Mouse (Mus musculus) adrenal gland, postnatal 25 days (tissue): ENCODE data around the gene Dusp11. TPM values are rescaled to one million over a fixed set of nuclear protein-coding genes. Genes with fewer than 3 reads are reported as not detected.
A peak's percentile ranks its signal among the peaks of the same experiment; 100 is the strongest.
"Not testable (repeated sequence)": the region's sequence is repeated elsewhere in the genome, so short reads cannot be mapped to it uniquely, and the experiment has no call there.

Experiments used
- DNase-seq: peaks from one replicate; pipeline ENCODE4 v3.0.0; 2021; ENCODE audit warnings: mixed read lengths
- total RNA-seq: library from RNA; stranded (reverse); gene quantifications from 2 replicates; pipeline ENCODE4 v1.2.3, GENCODE M21; 2021

Gene Dusp11
- total RNA-seq, 1 experiment from 2014 or later = 170 TPM

- peak; percentile 82 for DNase-seq
These were observed 24.7 kb downstream of the Dusp11 start for GRCm38 (mm10) chr6:85936508-85937465.

DNA sequence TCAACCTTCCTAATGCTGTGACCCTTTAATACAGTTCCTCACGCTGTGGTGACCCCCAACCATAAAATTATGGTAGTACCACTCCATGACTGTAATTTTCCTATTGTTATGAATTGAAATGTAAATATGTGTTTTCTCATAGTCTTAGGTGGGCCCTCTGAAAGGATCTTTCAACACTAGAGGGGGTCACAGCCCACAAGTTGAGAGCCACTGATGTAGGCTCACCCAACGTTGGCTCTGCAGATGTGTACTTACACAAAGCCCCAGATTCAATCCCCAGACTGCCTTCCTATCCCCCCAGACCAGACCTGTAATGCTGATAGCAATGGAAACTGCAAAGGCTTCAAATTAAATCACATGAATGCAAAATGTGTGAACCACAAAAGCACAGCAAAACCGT is 25.8 kb downstream of the Dusp11 start:
- DNase-seq = no peak

- DNase-seq = no peak
These were observed 27.4 kb downstream of the Dusp11 start for GRCm38 (mm10) chr6:85934047-85934446.

GRCm38 (mm10) chr6:85929312-85929711 is 32.2 kb downstream of the Dusp11 start:
- DNase-seq = no peak

- no peak for DNase-seq
These were observed 33.7 kb downstream of the Dusp11 start for GRCm38 (mm10) chr6:85927476-85928464.

DNA sequence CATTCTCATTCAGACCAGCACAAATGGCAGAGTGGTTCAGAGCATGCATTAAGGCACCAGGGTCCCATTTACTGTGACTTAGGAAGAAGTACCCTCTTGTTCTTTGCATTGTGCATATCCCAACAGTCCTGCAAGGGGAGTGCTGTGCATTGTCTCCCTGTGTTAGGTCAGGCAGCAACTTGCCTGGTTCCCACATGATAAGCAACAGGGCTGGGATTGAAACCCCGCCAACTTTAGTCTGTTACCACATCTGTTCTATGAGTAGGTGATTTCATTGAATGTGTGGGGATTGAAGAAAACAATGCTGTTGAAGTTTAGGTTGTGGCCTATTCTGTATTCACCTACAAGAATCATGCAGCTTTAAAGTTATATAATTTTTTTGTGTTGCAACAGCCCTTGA is 34.8 kb downstream of the Dusp11 start:
- no peak for DNase-seq

DNA sequence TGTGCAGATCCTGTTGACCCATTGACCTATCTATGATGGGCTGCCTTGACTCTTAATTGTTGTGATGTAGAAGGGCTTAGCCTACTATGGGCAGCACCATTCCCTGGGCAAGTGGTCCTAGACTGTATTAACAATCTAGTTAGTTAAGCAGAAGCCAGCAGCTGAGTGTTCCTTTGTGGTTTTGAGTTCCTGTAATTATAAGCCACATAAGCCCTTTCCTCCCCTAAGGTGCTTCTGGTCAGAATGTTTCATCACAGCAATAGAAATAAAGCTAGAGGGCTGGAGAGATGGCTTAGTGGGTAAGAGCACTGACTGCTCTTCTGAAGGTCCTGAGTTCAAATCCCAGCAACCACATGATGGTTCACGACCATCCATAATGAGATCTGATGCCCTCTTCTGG is 37.8 kb downstream of the Dusp11 start:
- DNase-seq = no peak

GRCm38 (mm10) chr6:85919401-85919800 is 42.1 kb downstream of the Dusp11 start:
- no peak for DNase-seq

DNA sequence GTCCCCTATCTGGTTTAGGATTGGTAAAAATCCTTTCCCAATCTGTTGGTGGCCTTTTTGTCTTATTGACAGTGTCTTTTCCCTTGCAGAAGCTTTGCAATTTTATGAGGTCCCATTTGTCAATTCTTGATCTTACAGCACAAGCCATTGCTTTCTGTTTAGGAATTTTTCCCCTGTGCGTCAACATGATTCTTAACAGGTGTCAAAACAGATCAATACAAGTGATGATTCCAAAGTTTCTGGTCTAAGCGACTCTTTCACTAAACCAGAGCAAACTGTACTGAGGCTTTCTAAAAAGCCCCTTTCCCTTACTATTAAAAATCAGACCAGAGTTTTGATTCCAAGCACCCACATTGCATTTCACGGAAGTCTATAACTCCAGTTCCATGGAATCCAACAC is 43.1 kb downstream of the Dusp11 start:
- DNase-seq = not testable (repeated sequence)

- no peak for DNase-seq
These were observed 44.9 kb downstream of the Dusp11 start for GRCm38 (mm10) chr6:85916596-85916995.

DNA sequence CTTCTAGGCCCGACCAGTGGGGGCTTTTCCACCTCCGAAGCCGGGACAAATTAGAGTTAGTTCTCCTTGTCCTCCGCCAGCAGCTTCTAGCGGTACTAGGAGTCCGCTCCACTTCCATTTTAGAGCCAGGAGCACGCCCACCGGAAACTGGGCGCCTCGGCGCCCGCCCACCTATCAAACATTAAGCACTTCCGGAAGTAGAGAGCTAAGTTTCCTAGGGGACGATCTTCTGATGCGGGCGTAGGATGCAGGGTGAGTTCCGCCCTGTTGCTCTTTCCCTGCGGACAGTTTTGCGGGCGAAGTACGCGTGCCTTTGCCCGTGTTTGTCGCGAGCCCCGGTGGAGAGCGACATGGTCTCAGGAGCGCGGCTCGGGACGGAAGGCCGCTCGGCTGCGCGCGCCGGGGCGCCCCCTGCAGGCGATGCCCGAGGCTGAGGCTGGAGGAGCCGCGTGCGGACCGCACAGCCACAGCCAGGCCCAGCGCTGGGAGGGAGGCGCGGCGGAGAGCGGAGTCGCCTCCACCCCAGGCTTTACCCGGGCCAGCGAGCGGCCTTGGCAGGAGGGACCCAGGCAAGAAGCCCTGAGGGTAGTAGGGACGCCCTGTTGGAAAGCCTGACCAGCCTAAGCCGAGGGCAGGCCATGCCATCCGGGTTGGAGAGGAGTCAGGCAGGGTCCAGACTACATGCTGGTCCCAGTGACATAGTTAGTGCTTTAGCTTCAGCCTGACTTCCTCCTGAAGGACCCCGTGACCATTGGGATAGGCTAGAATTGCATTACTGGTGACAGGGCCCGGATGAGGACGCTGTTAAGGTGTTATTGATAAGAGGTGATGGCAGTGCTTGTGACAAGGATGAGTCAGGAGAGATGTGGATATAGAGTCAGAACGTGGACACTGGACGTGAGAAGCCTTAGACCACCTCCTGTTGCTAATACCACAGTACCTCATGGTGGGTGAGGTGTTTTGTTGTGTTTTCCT is 45.6 kb downstream of the Dusp11 start, which contains the start of gene Nat8f1:
TSS of gene Nat8f1 (minus strand) at position 149 of the 975 bp plus-strand sequence.
- DNase-seq = peak; percentile 85

DNA sequence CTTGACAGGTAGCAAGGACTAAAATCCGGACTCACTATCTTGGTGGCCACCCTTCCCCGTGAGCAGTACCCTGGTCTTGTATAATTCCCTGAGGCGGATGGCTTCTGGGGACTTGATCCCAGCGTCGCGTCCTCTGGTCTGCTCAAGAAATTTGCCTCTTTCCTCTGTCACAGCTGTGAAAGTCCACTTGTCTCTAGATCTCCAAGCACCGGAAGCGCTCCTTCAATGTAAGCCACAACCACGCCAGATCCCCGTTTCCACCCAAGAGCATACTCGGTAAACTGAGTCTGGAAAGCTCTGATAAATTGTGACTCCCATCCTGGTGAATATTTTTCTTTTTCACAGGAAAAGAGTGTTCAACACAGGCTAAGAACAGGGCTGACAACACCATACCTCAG is 46.3 kb downstream of the Dusp11 start:
- no peak for DNase-seq

GRCm38 (mm10) chr6:85911587-85911986 is 49.9 kb downstream of the Dusp11 start, which contains the start of gene Tprkb:
Gene Tprkb, plus strand, starts transcription at chr6:85911865.
- DNase-seq = no peak

DNA sequence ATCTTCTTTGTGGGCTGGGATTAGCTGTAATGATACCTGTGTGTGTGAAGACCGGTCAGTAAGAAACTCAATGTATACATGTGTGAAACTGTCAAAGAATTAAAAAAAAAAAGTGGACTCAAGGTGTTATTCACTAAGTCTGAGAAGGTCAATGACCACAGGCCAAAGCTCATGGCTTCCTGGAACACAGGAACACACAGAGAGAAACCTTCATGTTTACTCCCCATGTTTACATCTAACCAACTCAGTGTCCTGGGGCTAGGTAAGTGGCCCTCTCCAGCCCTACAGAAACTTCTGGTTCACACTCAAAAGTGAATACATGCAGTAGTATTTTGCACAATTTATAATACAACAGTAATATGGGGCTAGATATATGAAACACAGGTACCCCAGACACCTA is 51.8 kb downstream of the Dusp11 start:
- no peak for DNase-seq

DNA sequence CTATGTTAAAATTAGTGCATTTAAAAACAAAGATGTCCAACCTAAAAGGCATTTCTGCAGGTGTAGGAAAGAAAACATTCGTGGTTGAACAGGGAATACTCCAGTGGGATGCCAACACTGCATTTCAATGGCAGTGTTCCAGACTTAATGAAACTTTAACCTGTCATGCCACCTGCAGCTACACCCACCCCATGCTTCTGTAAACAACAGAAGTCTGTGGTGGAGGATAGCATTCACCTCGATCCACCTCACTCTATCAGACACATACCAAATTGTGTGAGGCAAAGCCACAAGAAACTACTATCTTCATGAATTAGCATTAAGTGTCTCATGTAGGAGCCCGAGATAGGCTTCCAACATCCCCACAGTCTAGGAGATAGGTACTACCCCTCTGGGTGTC is 53.1 kb downstream of the Dusp11 start:
- no peak for DNase-seq

DNA sequence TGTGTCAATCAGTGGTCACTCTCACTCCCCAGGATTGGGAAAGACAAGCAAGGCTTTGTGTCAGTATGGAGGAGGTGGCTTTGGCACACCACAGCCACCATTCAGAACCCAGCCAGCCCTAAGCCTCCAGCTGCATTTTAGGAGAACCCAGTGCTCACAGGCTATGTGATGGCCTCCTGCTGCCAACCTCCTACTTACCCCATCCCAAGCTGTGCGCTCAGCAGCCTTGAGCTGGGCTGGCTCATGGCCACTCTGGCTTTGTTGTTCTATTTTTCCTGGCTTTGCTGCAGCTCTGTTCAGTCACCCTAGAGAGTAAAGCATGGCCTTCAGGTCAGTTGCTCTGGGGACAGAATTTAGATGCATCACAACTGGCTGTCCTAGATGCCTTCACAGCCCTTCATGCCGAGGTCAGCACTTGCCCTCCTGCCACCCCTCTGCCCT is 54.5 kb downstream of the Dusp11 start:
- DNase-seq = peak; percentile 60

GRCm38 (mm10) chr6:85904642-85905061 is 56.8 kb downstream of the Dusp11 start, which contains the start of gene Nat8f4:
Gene Nat8f4, minus strand, starts transcription at chr6:85904884.
- peak; percentile 85 for DNase-seq

GRCm38 (mm10) chr6:85902303-85902702 is 59.2 kb downstream of the Dusp11 start:
- DNase-seq = no peak

DNA sequence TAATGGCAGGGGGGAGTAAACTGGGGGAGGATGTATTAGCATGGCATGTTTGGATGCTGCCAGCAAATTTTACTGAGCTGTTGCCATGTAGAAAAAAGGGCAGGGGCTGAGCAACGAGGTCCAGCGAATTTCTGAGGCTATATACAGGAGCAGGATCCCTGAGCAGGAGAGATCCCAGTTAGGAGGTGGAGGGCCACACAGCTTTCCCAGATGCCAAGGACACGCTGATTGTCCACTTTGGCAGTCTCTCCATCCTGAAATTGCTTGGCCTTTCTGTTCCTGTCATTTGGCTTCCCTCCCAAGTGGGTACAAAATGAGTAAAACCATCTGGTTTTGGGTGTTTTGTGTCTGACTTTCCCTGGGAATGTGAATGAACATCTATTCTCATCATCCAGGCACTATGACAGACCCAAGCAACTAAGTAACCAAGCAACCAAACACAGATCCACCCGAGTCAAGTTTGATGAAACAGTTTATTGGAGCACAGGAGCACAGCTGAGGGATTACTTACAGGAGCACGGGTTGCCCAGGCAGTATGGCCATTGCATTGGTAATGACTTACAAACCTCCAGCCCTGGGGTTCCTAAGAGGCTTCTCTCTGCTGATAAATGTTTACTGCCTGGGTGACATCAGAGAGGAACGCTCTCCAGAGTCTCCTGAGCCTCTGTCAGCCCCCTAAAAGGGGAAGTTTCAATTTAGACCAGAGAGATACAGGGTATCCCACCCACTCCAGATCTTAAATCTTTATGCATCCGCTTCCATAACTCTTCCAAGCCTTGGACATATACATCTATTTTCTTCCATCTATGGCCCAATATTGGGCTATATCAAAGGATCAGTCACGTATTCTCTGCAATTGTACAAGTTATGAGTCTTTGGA is 62.6 kb downstream of the Dusp11 start:
- not testable (repeated sequence) for DNase-seq

- DNase-seq = peak; percentile 34
These were observed 66.3 kb downstream of the Dusp11 start for GRCm38 (mm10) chr6:85895061-85895648.
